Mouse (Mus musculus) megakaryocyte, embryonic 14.5 days (primary cell): ENCODE results near the gene Emilin2.

ENCODE experiments used
- FLI1 ChIP-seq: IDR thresholded peaks from 2 replicates; pipeline ENCODE4 v1.6.1; 2012; ENCODE audit warnings: low read length, inconsistent platforms, mixed read lengths
- GATA1 ChIP-seq: IDR thresholded peaks from 3 replicates; pipeline ENCODE4 v1.6.1; 2012; ENCODE audit warnings: mixed read lengths, low read length, inconsistent platforms, borderline replicate concordance

DNA sequence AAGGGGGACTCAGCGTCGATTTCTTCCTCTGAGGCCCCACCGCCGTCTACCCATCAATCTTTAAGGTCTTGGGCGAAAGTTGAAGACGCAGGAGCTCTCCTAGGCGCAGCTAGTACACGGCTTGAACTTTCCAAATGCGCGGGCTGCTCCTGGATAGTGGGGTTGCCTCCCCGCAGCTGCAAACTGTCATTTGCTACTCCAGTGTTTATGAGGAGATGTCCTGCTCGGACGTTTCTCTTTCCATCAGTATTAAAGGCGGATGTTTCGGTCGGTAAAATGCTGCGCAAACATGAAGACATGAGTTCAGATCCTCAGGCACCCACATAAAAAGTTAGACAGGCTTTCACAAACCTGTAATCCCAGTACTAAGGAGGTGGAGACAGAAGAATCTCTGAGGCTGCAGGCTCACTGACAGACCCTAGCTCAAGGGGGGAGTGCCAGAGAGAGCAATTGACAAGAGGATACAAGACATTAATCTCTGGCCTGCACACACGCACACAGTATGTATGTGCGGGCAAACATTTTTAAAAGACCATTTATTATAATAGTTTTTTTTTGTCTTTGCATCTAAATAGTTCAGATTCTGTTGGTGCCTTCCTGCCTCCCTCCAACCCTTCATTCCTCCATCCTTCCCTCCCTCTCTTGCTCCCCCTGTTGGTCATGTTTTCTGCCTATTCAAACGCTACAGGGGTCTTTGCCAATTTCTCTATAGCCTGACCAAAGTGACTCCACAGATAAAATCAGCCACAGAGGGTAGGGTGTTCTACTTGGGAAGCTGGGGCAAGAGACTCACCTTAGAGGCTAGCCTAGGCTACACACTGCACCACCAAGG, at the start of gene Emilin2:
- no peak for TF ChIP-seq GATA1
- TF ChIP-seq FLI1, result no peak
